Mouse (Mus musculus): ENCODE data around the gene Ccdc78.

DNA sequence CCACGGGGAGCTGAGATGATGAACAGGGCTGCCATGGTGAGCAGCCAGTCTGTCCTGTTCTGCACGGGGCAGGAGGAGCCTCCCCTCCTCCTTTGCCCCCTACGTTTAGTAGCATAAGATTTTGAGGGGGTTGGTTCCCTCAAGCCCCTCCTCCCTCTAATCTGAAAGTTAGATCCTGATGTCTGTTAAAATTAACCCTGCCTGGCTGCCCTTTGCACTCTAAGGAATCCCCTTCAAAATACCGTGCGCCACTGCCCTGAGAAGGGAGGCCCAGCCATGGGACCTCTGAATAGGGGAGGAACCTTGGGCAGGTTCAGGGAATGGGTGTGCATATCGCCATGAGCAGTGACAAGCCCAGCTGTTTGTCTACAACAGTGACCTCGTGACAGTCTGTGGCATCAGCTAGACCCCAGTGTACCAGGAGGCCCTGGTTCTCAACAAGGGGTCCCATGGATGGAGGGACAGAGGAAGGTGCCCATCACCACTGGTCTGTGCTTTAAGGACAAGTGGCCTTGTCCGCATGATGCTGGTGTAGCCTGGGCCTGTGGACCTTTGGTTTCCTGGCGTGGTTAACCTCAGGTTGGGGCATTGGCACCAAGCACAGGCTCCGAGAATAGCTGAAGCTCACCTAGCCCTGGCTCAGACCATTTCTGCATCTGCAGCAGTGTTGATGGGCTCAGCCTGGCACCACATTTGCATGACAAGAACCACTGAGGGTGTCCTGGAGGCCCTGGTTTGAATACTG is 10.9 kb upstream of the Ccdc78 start:
- TF ChIP-seq TAL1 (IDR thresholded peaks at IDR 0.05; ENCODE audit: low read length) (no peak), GATA1 (IDR thresholded peaks at IDR 0.05; ENCODE audit: low read length) (no peak)

All from erythroblast, embryonic 14.5 days (primary cell).